Mouse (Mus musculus) liver, embryonic 14.5 days (tissue): ENCODE data around the gene Ccl22.

Experiments used
- CTCF ChIP-seq: IDR thresholded peaks from 2 replicates; pipeline ENCODE4 v1.5.1; 2016; ENCODE audit warnings: antibody characterized with exemption, low read depth, control low read depth
- EP300 ChIP-seq: IDR thresholded peaks from 2 replicates; pipeline ENCODE4 v1.6.1; 2016; ENCODE audit warnings: antibody characterized with exemption, low read depth

DNA sequence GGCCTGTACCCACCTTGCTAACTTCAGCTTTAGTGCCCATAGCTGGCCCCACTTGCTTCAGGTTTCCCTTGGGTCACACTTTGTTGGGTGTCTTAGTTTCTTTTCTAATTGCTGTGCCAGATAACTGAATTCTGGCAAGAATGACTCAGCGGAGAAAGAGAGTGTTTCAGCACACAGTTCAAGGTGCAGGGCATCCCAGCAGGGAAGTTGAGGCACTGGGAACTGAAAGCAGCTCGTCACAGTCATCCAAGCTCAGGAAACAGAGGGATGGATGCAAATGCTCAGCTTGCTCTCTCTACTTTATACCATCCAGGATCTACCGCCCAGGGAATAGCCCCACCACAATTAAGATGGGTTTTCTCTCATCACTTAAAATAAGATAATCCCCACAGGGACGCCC is 3.0 kb downstream of the Ccl22 start:
- TF ChIP-seq EP300: no peak
- TF ChIP-seq CTCF: no peak
